ENCODE assay signal across 8 mouse cellular contexts in genomic region chr16:85802954-85803353, GRCm38 (mm10). TPM values are rescaled to one million over a fixed set of nuclear protein-coding genes. Genes with fewer than 3 reads are reported as not detected.
DNase-seq lines count a peak whose midpoint lies in the region; ATAC-seq and TF ChIP-seq lines count a peak whose summit lies in the region.

Adamts1 (minus strand) TSS chr16:85803113.

- WGBS in hindbrain, embryonic 10.5 days, result 1% methylated on average over 26 of the region's 26 CpGs
- WGBS in lung, embryonic 14.5 days, result 1% methylated on average over 26 of the region's 26 CpGs

- H3K36me3 ChIP-seq in hindbrain, embryonic 10.5 days, result peaks cover 22% of the 10 kb centered on the region
- peaks cover 21% of the 10 kb centered on the region for H3K36me3 ChIP-seq in lung, embryonic 14.5 days (ENCODE audit: insufficient read depth)

- peak within 1 kb of the TSS; percentile 92 for H3K27ac ChIP-seq in hindbrain, embryonic 10.5 days
- H3K27ac ChIP-seq in lung, embryonic 14.5 days (ENCODE audit: low read depth), result peak within 1 kb of the TSS; percentile 98

- DNase-seq in ZHBTc4 (ENCODE audit: low read depth, low spot score), result peak; percentile 64
- DNase-seq in cerebellum, postnatal 10 days, result peak; percentile 81 to 88
- DNase-seq in frontal cortex, postnatal 25 days (ENCODE audit: low spot score in 2 of 2), result peak; percentile 29 to 43
- DNase-seq in hindbrain, embryonic 10.5 days (ENCODE audit: low spot score), result peak; percentile 92
- peak; percentile 82 for DNase-seq in layer of hippocampus, adult 9-11 months
- peak; percentile 97 for DNase-seq in lung, embryonic 14.5 days
- peak; percentile 92 for DNase-seq in retina, embryonic 14.5 days (ENCODE audit: low spot score)
- DNase-seq in thymus, postnatal 36 days, result no peak

- peaks cover 36% of the 10 kb centered on the region for H3K4me1 ChIP-seq in hindbrain, embryonic 10.5 days (replicated peaks)
- H3K4me1 ChIP-seq in lung, embryonic 14.5 days (ENCODE audit: insufficient read depth), result 0 out of 2 replicates have a peak, but pooled peaks cover 10% of the 10 kb centered on the region

- no peaks in the 10 kb centered on the region for H3K27me3 ChIP-seq in hindbrain, embryonic 10.5 days (ENCODE audit: insufficient read depth, poor library complexity, severe bottlenecking)
- H3K27me3 ChIP-seq in lung, embryonic 14.5 days (ENCODE audit: insufficient read depth, low read length), result no peaks in the 10 kb centered on the region

- TF ChIP-seq CTCF in lung, embryonic 14.5 days (IDR thresholded peaks at IDR 0.05; ENCODE audit: low read depth), result peak; percentile 60

- H3K4me2 ChIP-seq in lung, embryonic 14.5 days, result peak within 1 kb of the TSS; percentile 82

- peak within 1 kb of the TSS; percentile 79 for H3K4me3 ChIP-seq in hindbrain, embryonic 10.5 days
- peak within 1 kb of the TSS; percentile 81 for H3K4me3 ChIP-seq in lung, embryonic 14.5 days (ENCODE audit: low read depth, low read length)

- no peaks in the 10 kb centered on the region for H3K9me3 ChIP-seq in hindbrain, embryonic 10.5 days
- no peaks in the 10 kb centered on the region for H3K9me3 ChIP-seq in lung, embryonic 14.5 days (ENCODE audit: low read depth, low read length)

- H3K9ac ChIP-seq in lung, embryonic 14.5 days, result peak within 1 kb of the TSS; percentile 92

- ATAC-seq in lung, embryonic 14.5 days (ENCODE audit: insufficient read depth), result peak; percentile 86

RNA-seq across cellular contexts. Expression of gene Adamts1, which starts in this region (rescaled TPM):
- polyA plus RNA-seq in hindbrain, embryonic 10.5 days (2016; fragmentation: Nextera tagmentation; extraction: Ambion mirVana), result 15.8 and 16.3 TPM in 2 replicates
- 40.0 and 40.2 TPM in 2 replicates for polyA plus RNA-seq in lung, embryonic 14.5 days (2014; fragmentation: Nextera tagmentation; extraction: Ambion mirVana)

Comparison
In these comparisons a context has a peak if more than half of its experiments do, and no peak if none do; other contexts are left out.
1. DNase-seq: peak in ZHBTc4 (single experiment), cerebellum, postnatal 10 days (2 of 2), frontal cortex, postnatal 25 days (2 of 2), hindbrain, embryonic 10.5 days (single experiment), layer of hippocampus, adult 9-11 months (single experiment), lung, embryonic 14.5 days (single experiment) and retina, embryonic 14.5 days (single experiment); none in thymus, postnatal 36 days (0 of 2).